Mouse (Mus musculus) forebrain, embryonic 14.5 days (tissue): ENCODE measurements at regions not wholly inside any gene's neighbourhood (a gene's known extent, or its start where the extent isn't known, plus 50 kb on each side); places are given as distances from the start of the nearest gene placed in this dataset.

Experiments
- ATAC-seq: fragments of 200-750 bp; cut with Nextera tagmentation; 2 replicates; pipeline ENCODE4 v1.8.0; 2017; ENCODE audit warnings: mild to moderate bottlenecking, moderate library complexity
- DNase-seq: peaks from one replicate; pipeline ENCODE4 v3.0.0-alpha.2; 2015; ENCODE audit warnings: low spot score
- H3K27ac ChIP-seq: fragments of 300-500 bp; sonication (generic); 2 replicates; pipeline ENCODE4 v1.5.1; 2014; ENCODE audit warnings: low read depth, mild to moderate bottlenecking, control low read depth, low read length, moderate library complexity
- H3K27me3 ChIP-seq: fragments of 300-500 bp; sonication (generic); replicated peaks from 2 replicates; pipeline ENCODE4 v1.6.1; 2014; ENCODE audit warnings: low read length, control low read depth, mixed read lengths; ENCODE audit not compliant: control insufficient read depth, insufficient read depth
- H3K36me3 ChIP-seq: fragments of 300-500 bp; sonication (generic); 2 replicates; pipeline ENCODE4 v1.6.1; 2014; ENCODE audit warnings: low read length, control low read depth; ENCODE audit not compliant: control insufficient read depth, insufficient read depth
- H3K4me1 ChIP-seq: fragments of 300-500 bp; sonication (generic); 2 replicates; pipeline ENCODE4 v1.6.1; 2014; ENCODE audit warnings: antibody characterized with exemption, low read length, control low read depth; ENCODE audit not compliant: control insufficient read depth, insufficient read depth
- H3K4me2 ChIP-seq: fragments of 300-500 bp; sonication (generic); 2 replicates; pipeline ENCODE4 v1.6.1; 2014; ENCODE audit warnings: mild to moderate bottlenecking, control low read depth, low read length
- H3K4me3 ChIP-seq: fragments of 300-500 bp; sonication (generic); 2 replicates; pipeline ENCODE4 v1.5.1; 2014; ENCODE audit warnings: low read depth, low read length, control low read depth
- H3K9ac ChIP-seq: fragments of 300-500 bp; sonication (generic); 2 replicates; pipeline ENCODE4 v1.6.1; 2014; ENCODE audit warnings: mild to moderate bottlenecking, low read length, control low read depth, moderate library complexity
- H3K9me3 ChIP-seq: fragments of 300-500 bp; sonication (generic); replicated peaks from 2 replicates; pipeline ENCODE4 v1.6.1; 2016; ENCODE audit warnings: low read length, control low read depth, mixed read lengths; ENCODE audit not compliant: control insufficient read depth
- WGBS: fragments of 180-500 bp; shearing (Covaris S2); extraction: QIAGEN DNeasy Blood & Tissue Kit; methylation state at CpG from one replicate; pipeline ENCODE4 v1.1.7; 2014; 5-methylcytosine and 5-hydroxymethylcytosine counted together

GRCm38 (mm10) chrX:47330969-47331368 lies 561.8 kb downstream of the Smarca1 start:
- H3K36me3 ChIP-seq, result no peaks in the 10 kb centered on the region
- no peaks in the 10 kb centered on the region for H3K9me3 ChIP-seq
- no peak for DNase-seq
- H3K4me1 ChIP-seq, result no peaks in the 10 kb centered on the region
- H3K27ac ChIP-seq, result no peak overlapping the region
- H3K4me2 ChIP-seq, result no peak overlapping the region
- H3K4me3 ChIP-seq, result no peak overlapping the region
- H3K27me3 ChIP-seq, result no peaks in the 10 kb centered on the region
- 75% methylated on average over 1 of the region's 1 CpGs for WGBS
- no peak for ATAC-seq
- H3K9ac ChIP-seq, result no peak overlapping the region

GRCm38 (mm10) chrX:47328817-47329216 lies 564.0 kb downstream of the Smarca1 start:
- H3K4me1 ChIP-seq, result no peaks in the 10 kb centered on the region
- no peak overlapping the region for H3K4me2 ChIP-seq
- H3K36me3 ChIP-seq, result no peaks in the 10 kb centered on the region
- DNase-seq (peak; percentile 53), ATAC-seq (no peak)
- no peak overlapping the region for H3K27ac ChIP-seq
- H3K9ac ChIP-seq, result no peak overlapping the region
- H3K4me3 ChIP-seq, result no peak overlapping the region
- no peaks in the 10 kb centered on the region for H3K9me3 ChIP-seq
- H3K27me3 ChIP-seq, result no peaks in the 10 kb centered on the region

GRCm38 (mm10) chrX:47315810-47316209 lies 577.0 kb downstream of the Smarca1 start:
- no peaks in the 10 kb centered on the region for H3K36me3 ChIP-seq
- 45% methylated on average over 3 of the region's 3 CpGs for WGBS
- H3K9ac ChIP-seq, result no peak overlapping the region
- no peak overlapping the region for H3K4me2 ChIP-seq
- no peaks in the 10 kb centered on the region for H3K27me3 ChIP-seq
- no peak for ATAC-seq
- H3K9me3 ChIP-seq, result no peaks in the 10 kb centered on the region
- H3K27ac ChIP-seq, result no peak overlapping the region
- peak; percentile 19 for DNase-seq
- no peaks in the 10 kb centered on the region for H3K4me1 ChIP-seq
- H3K4me3 ChIP-seq, result no peak overlapping the region

GRCm38 (mm10) chrX:47307140-47307539 lies 585.6 kb downstream of the Smarca1 start:
- H3K9me3 ChIP-seq, result no peaks in the 10 kb centered on the region
- no peak overlapping the region for H3K27ac ChIP-seq
- no peak overlapping the region for H3K9ac ChIP-seq
- H3K4me3 ChIP-seq, result no peak overlapping the region
- H3K27me3 ChIP-seq, result no peaks in the 10 kb centered on the region
- WGBS, result 79% methylated on average over 2 of the region's 2 CpGs
- DNase-seq, result no peak
- no peak for ATAC-seq
- no peaks in the 10 kb centered on the region for H3K36me3 ChIP-seq
- H3K4me2 ChIP-seq, result no peak overlapping the region
- no peaks in the 10 kb centered on the region for H3K4me1 ChIP-seq

- 36% methylated on average over 2 of the region's 2 CpGs for WGBS
- no peaks in the 10 kb centered on the region for H3K9me3 ChIP-seq
- no peak for ATAC-seq
- no peaks in the 10 kb centered on the region for H3K36me3 ChIP-seq
- H3K4me3 ChIP-seq, result no peak overlapping the region
- H3K4me2 ChIP-seq, result no peak overlapping the region
- no peak overlapping the region for H3K27ac ChIP-seq
- no peak for DNase-seq
- no peaks in the 10 kb centered on the region for H3K27me3 ChIP-seq
- no peaks in the 10 kb centered on the region for H3K4me1 ChIP-seq
- no peak overlapping the region for H3K9ac ChIP-seq
Observed at GRCm38 (mm10) chrX:47303547-47303946, 589.2 kb downstream of the Smarca1 start.

GRCm38 (mm10) chrX:47292548-47293147 lies 600.1 kb downstream of the Smarca1 start:
- no peaks in the 10 kb centered on the region for H3K36me3 ChIP-seq

More at GRCm38 (mm10) chrX:47292548-47293147, 600.1 kb downstream of the Smarca1 start:
- peak; percentile 69 for ATAC-seq
- H3K4me2 ChIP-seq, result no peak overlapping the region
- H3K27ac ChIP-seq, result no peak overlapping the region
- H3K27me3 ChIP-seq, result no peaks in the 10 kb centered on the region
- H3K4me3 ChIP-seq, result no peak overlapping the region
- DNase-seq, result peak; percentile 57
- H3K4me1 ChIP-seq, result no peaks in the 10 kb centered on the region
- no peak overlapping the region for H3K9ac ChIP-seq
- no peaks in the 10 kb centered on the region for H3K9me3 ChIP-seq
